Mouse (Mus musculus): ENCODE results near the gene Tgm5.
"Not testable (repeated sequence)": the region's sequence is repeated elsewhere in the genome, so short reads cannot be mapped to it uniquely, and the experiment has no call there.

The Tgm5 gene

GRCm38 (mm10) chr2:121085480-121086185 lies at the start of gene Tgm5:
TSS of gene Tgm5 (minus strand) at chr2:121085841.
- DNase-seq (ENCODE audit: low read depth, low spot score): no peak

GRCm38 (mm10) chr2:121132822-121133221 lies 47.2 kb upstream of the Tgm5 start:
- DNase-seq (ENCODE audit: low read depth, low spot score): no peak

- DNase-seq (ENCODE audit: low read depth, low spot score): no peak
Observed at GRCm38 (mm10) chr2:121128865-121129620, 43.4 kb upstream of the Tgm5 start.

DNA sequence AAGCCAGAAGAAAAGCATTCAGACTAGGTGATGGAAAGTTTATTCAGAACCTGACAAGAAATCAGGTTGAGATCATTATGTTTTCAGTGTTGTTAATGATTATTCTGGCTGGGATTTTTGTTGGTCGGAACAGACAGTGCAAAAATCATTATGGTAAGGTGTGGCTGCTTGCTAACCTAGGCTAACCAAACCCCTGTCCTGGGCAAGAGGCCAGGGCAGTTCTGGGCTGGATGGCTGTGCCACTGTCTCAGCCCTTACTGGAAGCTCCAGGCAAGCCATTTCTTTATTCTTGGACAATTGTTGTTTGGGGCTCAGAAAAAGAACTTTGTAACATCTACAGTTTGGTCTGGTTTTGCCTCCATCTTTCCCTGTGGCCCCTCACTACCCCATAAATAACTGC lies 41.9 kb upstream of the Tgm5 start:
- DNase-seq (ENCODE audit: low read depth, low spot score): no peak

- not testable (repeated sequence) for DNase-seq (ENCODE audit: low read depth, low spot score)
Observed at GRCm38 (mm10) chr2:121126302-121126701, 40.7 kb upstream of the Tgm5 start.

GRCm38 (mm10) chr2:121119260-121119659 lies 33.6 kb upstream of the Tgm5 start:
- no peak for DNase-seq (ENCODE audit: low read depth, low spot score)

GRCm38 (mm10) chr2:121115418-121115817 lies 29.8 kb upstream of the Tgm5 start:
- no peak for DNase-seq (ENCODE audit: low read depth, low spot score)

- no peak for DNase-seq (ENCODE audit: low read depth, low spot score)
Observed at GRCm38 (mm10) chr2:121109695-121110094, 24.1 kb upstream of the Tgm5 start, which contains the start of gene Tgm7. TSS of gene Tgm7 (minus strand) at chr2:121109795.

DNA sequence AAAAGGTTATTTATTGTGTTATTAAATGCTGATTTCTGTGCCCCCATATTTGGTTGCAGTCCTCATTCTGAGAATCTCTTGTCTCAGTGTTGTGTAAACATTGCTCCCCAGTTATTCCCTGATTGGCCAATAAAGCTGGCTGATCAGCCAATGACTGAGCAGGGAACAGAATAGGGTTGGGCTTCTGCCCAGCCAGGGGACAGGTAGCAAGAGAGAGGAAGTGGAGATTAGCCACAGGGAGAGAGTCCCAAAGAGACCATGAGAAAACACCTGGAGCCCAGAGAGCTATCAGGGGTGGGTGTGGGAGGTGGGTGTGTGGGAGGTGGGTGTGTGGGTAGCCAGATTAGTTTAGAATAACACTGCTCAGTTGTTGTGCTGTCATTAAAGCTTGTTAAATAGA lies 20.3 kb upstream of the Tgm5 start:
- DNase-seq (ENCODE audit: low read depth, low spot score): no peak

DNA sequence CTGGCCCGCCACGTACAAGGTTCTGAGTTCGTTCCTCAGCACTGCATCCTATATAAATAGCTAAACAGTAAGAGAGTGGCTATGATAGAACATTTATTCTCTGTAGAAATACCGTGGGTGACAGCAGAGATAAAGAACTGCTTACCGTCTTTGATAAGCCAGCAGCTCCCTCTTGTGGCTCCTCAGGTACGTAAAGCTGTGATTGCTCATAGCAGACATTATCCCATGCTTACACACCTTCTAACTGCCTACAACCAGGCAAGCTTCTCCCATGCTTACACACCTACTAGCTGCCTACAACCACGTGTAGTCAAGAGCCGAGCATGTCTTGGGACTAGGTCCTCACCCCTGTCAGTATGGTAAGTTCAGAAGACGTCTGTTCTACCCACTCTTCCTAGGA lies 16.4 kb upstream of the Tgm5 start:
- DNase-seq (ENCODE audit: low read depth, low spot score): peak; percentile 66

DNA sequence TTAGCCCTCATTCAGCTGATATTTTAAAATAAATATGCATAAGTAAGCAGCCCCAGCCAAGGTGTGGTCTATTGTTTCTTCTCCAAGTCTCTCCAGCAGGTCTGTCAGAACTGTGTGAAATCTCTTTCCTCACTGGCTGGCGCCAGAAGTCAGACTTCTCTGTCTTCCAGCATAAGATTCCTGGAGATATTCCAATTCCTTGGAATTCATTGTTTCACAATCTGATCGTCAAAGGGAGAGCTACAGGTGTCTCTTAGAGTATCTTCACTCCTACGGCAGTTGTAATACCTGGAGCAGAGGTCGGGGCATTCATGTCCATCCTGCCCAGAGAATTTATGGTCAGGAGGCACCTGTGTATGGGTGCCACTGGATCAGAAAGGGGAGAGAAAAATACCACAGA lies 4.1 kb upstream of the Tgm5 start:
- DNase-seq (ENCODE audit: low read depth, low spot score): no peak

- no peak for DNase-seq (ENCODE audit: low read depth, low spot score)
Observed at GRCm38 (mm10) chr2:121088507-121088906, 2.9 kb upstream of the Tgm5 start.

DNA sequence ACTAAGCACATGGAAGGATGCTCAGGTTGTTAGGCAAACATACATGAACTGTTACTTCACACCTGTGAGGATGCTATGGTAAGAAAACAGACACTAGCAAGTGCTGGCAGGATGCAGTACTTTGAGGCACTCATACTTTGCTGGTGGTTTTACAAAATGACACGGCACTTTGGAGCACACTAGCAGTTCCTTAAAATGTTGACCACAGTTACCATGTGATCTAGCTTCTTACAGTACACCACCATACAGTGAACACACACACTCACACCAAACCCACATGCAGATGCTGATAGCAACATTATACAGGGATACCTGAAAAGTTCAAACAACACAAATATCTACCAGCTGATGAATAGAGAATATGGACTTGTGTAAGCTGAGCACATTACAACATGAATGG lies 3.0 kb downstream of the Tgm5 start:
- no peak for DNase-seq (ENCODE audit: low read depth, low spot score)

GRCm38 (mm10) chr2:121074747-121075146 lies 10.9 kb downstream of the Tgm5 start:
- no peak for DNase-seq (ENCODE audit: low read depth, low spot score)

DNA sequence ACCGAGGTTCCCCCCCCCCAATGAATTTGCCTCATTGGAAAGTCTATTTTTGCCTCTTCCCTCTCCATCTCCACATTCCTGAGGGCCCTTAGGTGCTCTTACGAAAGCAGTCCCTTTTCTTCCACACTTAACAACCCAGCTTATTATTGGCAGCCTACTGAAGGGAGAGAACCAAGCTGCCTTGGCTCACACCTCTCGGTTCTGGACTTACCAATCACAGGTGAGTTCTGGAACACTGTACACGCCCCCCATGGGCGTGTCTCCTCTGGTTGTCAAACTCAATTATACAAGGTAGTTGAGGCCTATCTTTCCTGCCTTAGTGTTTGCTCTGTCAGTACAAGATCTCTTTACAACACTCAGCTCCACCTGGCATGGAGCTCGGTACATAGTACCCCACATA lies 13.8 kb downstream of the Tgm5 start:
- no peak for DNase-seq (ENCODE audit: low read depth, low spot score)

GRCm38 (mm10) chr2:121069506-121069905 lies 16.1 kb downstream of the Tgm5 start:
- no peak for DNase-seq (ENCODE audit: low read depth, low spot score)

DNA sequence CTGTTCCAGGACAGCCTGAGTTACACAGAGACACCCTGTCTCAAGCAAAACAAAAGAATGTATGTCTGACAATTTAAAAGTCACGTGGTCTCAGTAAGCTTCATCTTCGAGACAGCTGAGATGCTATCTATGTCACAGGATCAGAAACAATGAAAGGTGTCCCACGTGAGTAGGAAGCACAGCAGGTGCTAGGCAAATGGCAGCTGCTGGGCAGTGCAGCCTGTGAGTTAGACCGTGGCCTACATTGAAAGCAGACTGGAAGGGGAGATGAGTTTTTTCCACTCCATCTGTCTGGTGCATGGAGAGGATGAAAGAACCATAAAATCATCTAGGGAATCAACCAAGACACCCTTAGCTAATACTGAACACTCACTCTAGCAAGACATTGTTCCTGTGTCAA lies 18.5 kb downstream of the Tgm5 start:
- no peak for DNase-seq (ENCODE audit: low read depth, low spot score)

DNA sequence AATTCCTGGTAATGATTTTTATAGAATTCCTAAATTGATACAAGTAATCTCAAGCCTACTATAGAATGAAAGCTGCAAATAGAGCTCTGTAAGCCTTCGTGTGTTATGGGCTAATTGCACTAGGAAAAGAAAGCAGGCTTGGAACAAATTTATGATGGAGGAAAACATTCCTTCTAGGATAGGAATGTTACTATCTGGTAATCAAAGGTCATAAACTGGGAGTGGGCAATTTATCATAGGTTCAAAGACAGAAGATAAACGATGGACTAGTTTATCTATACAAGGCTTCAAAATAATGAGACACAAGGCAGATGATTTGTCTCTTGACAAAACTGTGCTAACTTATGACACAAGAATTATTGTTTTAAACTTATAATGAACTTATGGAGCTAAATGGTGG lies 24.3 kb downstream of the Tgm5 start:
- no peak for DNase-seq (ENCODE audit: low read depth, low spot score)

DNA sequence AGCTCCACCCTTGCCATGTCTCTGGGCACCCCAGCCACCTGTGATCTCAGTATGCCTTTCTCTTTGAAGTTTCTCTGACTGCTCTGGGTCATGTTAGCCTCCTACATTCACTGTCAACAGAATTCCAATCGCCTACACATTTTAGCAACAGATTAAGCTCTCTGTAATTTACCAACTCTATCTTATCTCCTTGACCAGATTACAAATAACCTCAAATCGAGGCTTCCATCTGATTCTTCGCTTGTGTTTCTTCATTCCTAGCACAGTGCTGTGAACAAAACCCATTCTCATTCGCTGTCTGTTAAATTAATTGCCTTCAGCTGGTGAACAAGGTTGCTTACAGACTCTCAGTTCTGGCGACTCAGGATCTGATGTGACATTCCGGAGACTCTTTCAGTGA lies 27.6 kb downstream of the Tgm5 start:
- DNase-seq (ENCODE audit: low read depth, low spot score): no peak

DNA sequence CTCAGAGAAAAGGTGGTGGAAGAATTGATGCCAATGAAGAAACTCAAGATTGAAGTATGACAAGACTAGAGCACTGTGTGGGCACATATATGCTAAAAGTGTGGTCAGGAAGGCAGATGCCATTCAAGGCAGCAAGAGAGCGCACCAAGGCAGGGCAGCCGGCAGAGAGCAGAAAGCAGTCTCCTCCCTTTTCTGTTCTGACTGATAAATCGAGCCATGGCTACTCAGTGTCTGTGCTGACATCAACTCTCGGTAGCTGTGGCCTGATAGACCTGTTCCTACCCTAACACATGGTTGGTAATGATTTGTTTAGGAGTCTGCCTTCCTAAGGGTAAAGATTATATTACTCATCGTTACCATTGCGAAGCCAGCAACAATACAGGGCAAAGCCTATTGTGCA lies 29.7 kb downstream of the Tgm5 start:
- DNase-seq (ENCODE audit: low read depth, low spot score): no peak

- DNase-seq (ENCODE audit: low read depth, low spot score): no peak
Observed at GRCm38 (mm10) chr2:121054060-121054459, 31.6 kb downstream of the Tgm5 start.

GRCm38 (mm10) chr2:121052176-121052575 lies 33.5 kb downstream of the Tgm5 start:
- DNase-seq (ENCODE audit: low read depth, low spot score): no peak

- no peak for DNase-seq (ENCODE audit: low read depth, low spot score)
Observed at GRCm38 (mm10) chr2:121045653-121046052, 40.0 kb downstream of the Tgm5 start.

Measured in forelimb bud, embryonic 11.5 days (tissue).